Mouse (Mus musculus) lung, postnatal 0 days (tissue): ENCODE data around the gene Cacna1s. TPM values are rescaled to one million over a fixed set of nuclear protein-coding genes. Genes with fewer than 3 reads are reported as not detected.

ENCODE experiments used
- ATAC-seq: fragments of 200-750 bp; cut with Nextera tagmentation; 2 replicates; pipeline ENCODE4 v1.8.0; 2017; ENCODE audit warnings: moderate library complexity
- DNase-seq: peaks from one replicate; pipeline ENCODE4 v3.0.0-alpha.2; 2016; ENCODE audit warnings: low spot score
- H3K27ac ChIP-seq: fragments of 300-500 bp; sonication (generic); 2 replicates; pipeline ENCODE4 v1.5.1; 2014; ENCODE audit warnings: antibody characterized with exemption, mild to moderate bottlenecking, low read length, mixed read lengths
- H3K27me3 ChIP-seq: fragments of 300-500 bp; sonication (generic); replicated peaks from 2 replicates; pipeline ENCODE4 v1.6.1; 2014; ENCODE audit warnings: low read length, mixed read lengths; ENCODE audit not compliant: insufficient read depth
- H3K36me3 ChIP-seq: fragments of 300-500 bp; sonication (generic); 2 replicates; pipeline ENCODE4 v1.6.1; 2014; ENCODE audit warnings: low read length, mixed read lengths; ENCODE audit not compliant: insufficient read depth
- H3K4me1 ChIP-seq: fragments of 300-500 bp; sonication (generic); 2 replicates; pipeline ENCODE4 v1.6.1; 2014; ENCODE audit warnings: antibody characterized with exemption, low read depth, low read length, mixed read lengths; ENCODE audit not compliant: insufficient read depth
- H3K4me2 ChIP-seq: fragments of 300-500 bp; sonication (generic); replicated peaks from 2 replicates; pipeline ENCODE4 v1.6.1; 2014; ENCODE audit warnings: low read depth, mild to moderate bottlenecking, low read length, moderate library complexity, mixed read lengths
- H3K4me3 ChIP-seq: fragments of 300-500 bp; sonication (generic); 2 replicates; pipeline ENCODE4 v1.5.1; 2014; ENCODE audit warnings: low read depth, low read length
- H3K9ac ChIP-seq: fragments of 300-500 bp; sonication (generic); replicated peaks from 2 replicates; pipeline ENCODE4 v1.6.1; 2014; ENCODE audit warnings: low read depth, mild to moderate bottlenecking
- H3K9me3 ChIP-seq: fragments of 300-500 bp; sonication (generic); 2 replicates; pipeline ENCODE4 v1.6.1; 2016; ENCODE audit warnings: low read length, mixed read lengths
- CTCF ChIP-seq: IDR thresholded peaks from 2 replicates; pipeline ENCODE4 v1.5.1; 2016; ENCODE audit warnings: antibody characterized with exemption, mild to moderate bottlenecking
- EP300 ChIP-seq: IDR thresholded peaks from 2 replicates; pipeline ENCODE4 v1.6.1; 2016; ENCODE audit warnings: antibody characterized with exemption, mild to moderate bottlenecking, control low read depth
- WGBS: fragments of 180-500 bp; shearing (Covaris S2); extraction: QIAGEN DNeasy Blood & Tissue Kit; methylation state at CpG from one replicate; pipeline ENCODE4 v1.1.7; 2014; 5-methylcytosine and 5-hydroxymethylcytosine counted together
- polyA plus RNA-seq: library from polyadenylated mRNA; unstranded; fragments of >200 nt; fragmentation: Nextera tagmentation; extraction: Ambion mirVana; gene quantifications from 2 replicates; pipeline ENCODE4 v1.2.1, GENCODE M21; 2015

Gene Cacna1s
- polyA plus RNA-seq, 1 experiment from 2014 or later: 1.6 TPM

GRCm38 (mm10) chr1:136156304-136156703 is 103.8 kb downstream of the Cacna1s start:
- ATAC-seq: no peak
- Histone ChIP-seq H3K9me3 (no peaks in the 10 kb centered on the region), H3K4me3 (no peak overlapping the region), H3K27me3 (no peaks in the 10 kb centered on the region), H3K4me2 (no peak overlapping the region), H3K36me3 (no peaks in the 10 kb centered on the region), H3K27ac (no peak overlapping the region), H3K9ac (no peak overlapping the region), H3K4me1 (no peaks in the 10 kb centered on the region)
- no peak for DNase-seq
- no peak for TF ChIP-seq EP300
- 0 out of 2 replicates have a peak, but pooled peaks have one; percentile 8 for TF ChIP-seq CTCF
- 94% methylated on average over 4 of the region's 4 CpGs for WGBS

- WGBS: 95% methylated on average over 4 of the region's 4 CpGs
- H3K9me3 ChIP-seq: no peaks in the 10 kb centered on the region
- H3K4me2 ChIP-seq: no peak overlapping the region
Measured at GRCm38 (mm10) chr1:136156951-136157350, 104.4 kb downstream of the Cacna1s start.

GRCm38 (mm10) chr1:136159830-136160229 is 107.3 kb downstream of the Cacna1s start:
- peak; percentile 22; the same call in 1 of the 2 replicates for TF ChIP-seq CTCF
- no peak for TF ChIP-seq EP300
- H3K4me2 ChIP-seq: no peak overlapping the region
- H3K4me1 ChIP-seq: no peaks in the 10 kb centered on the region
- H3K27me3 ChIP-seq: no peaks in the 10 kb centered on the region
- no peaks in the 10 kb centered on the region for H3K9me3 ChIP-seq
- 52% methylated on average over 12 of the region's 12 CpGs for WGBS
- no peak overlapping the region for H3K27ac ChIP-seq
- ATAC-seq: no peak
- no peak for DNase-seq
- no peak overlapping the region for H3K9ac ChIP-seq
- no peaks in the 10 kb centered on the region for H3K36me3 ChIP-seq
- H3K4me3 ChIP-seq: no peak overlapping the region

More at GRCm38 (mm10) chr1:136156951-136157350, 104.4 kb downstream of the Cacna1s start:
- ATAC-seq (no peak), DNase-seq (no peak)
- no peaks in the 10 kb centered on the region for H3K4me1 ChIP-seq
- no peaks in the 10 kb centered on the region for H3K36me3 ChIP-seq
- H3K9ac ChIP-seq: no peak overlapping the region
- TF ChIP-seq CTCF: no peak
- TF ChIP-seq EP300: no peak
- H3K27ac ChIP-seq: no peak overlapping the region
- no peaks in the 10 kb centered on the region for H3K27me3 ChIP-seq
- H3K4me3 ChIP-seq: no peak overlapping the region

GRCm38 (mm10) chr1:136160297-136160696 is 107.7 kb downstream of the Cacna1s start:
- Histone ChIP-seq H3K4me2 (no peak overlapping the region), H3K4me3 (no peak overlapping the region), H3K27me3 (no peaks in the 10 kb centered on the region), H3K36me3 (no peaks in the 10 kb centered on the region), H3K27ac (no peak overlapping the region), H3K9ac (no peak overlapping the region), H3K4me1 (no peaks in the 10 kb centered on the region), H3K9me3 (no peaks in the 10 kb centered on the region)
- DNase-seq: no peak
- WGBS: 85% methylated on average over 12 of the region's 12 CpGs
- TF ChIP-seq CTCF (no peak), EP300 (no peak)
- no peak for ATAC-seq

DNA sequence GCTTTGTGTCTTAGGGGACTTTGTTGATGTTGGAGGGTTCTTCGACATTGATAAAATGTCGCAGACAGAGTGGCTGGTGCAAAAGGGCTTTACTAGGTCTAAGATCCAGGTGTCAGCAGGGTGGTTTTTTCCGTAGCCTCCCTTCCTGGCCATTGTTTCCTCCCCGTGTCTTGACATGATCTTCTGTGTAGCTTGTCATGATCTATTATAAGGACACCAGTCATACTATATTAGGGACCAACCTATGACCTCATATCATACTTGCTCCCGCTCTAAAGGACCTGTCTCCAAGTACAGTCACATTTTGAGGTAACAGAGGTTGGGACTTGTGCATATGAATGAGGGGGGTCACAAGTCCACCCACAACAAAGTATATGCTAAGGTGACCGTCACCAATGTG is 108.4 kb downstream of the Cacna1s start:
- no peak overlapping the region for H3K9ac ChIP-seq
- H3K4me3 ChIP-seq: no peak overlapping the region
- DNase-seq (no peak), ATAC-seq (no peak)
- no peaks in the 10 kb centered on the region for H3K27me3 ChIP-seq
- H3K4me1 ChIP-seq: no peaks in the 10 kb centered on the region
- H3K9me3 ChIP-seq: no peaks in the 10 kb centered on the region
- no peak overlapping the region for H3K27ac ChIP-seq
- H3K4me2 ChIP-seq: no peak overlapping the region
- TF ChIP-seq CTCF (no peak), EP300 (no peak)
- 84% methylated on average over 6 of the region's 6 CpGs for WGBS
- H3K36me3 ChIP-seq: no peaks in the 10 kb centered on the region

DNA sequence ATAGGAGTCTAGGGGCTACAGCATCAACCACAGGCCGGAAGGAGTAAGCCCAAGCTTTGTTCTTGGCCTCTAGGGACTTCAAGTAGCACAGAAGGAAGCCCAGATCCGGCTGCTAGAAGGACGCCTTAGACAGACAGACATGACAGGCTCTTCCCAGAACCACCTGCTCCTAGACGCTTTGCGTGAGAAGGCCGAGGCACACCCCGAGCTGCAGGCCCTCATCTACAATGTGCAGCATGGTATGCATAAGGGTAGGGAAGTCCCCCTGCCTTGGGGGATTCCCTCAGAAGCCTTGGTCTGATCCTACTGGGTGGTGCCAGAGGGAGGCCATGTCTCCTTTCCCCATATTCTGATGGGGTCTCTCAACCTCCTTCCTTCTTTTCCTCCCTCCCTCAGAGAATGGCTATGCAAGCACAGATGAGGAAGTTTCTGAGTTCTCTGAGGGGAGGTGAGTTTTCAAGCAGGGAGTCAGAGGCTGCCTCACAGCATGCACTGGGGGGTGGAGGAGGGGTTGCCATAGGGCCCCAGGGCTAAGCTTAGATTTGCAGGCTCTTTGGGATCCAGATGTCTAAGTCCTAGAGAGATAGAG is 108.9 kb downstream of the Cacna1s start:
- no peak overlapping the region for H3K27ac ChIP-seq
- H3K9me3 ChIP-seq: no peaks in the 10 kb centered on the region
- no peak overlapping the region for H3K4me2 ChIP-seq
- H3K9ac ChIP-seq: no peak overlapping the region
- DNase-seq (no peak), ATAC-seq (no peak)
- H3K36me3 ChIP-seq: no peaks in the 10 kb centered on the region
- WGBS: 86% methylated on average over 7 of the region's 7 CpGs
- H3K27me3 ChIP-seq: no peaks in the 10 kb centered on the region
- no peak overlapping the region for H3K4me3 ChIP-seq
- TF ChIP-seq EP300 (no peak), CTCF (no peak)
- H3K4me1 ChIP-seq: no peaks in the 10 kb centered on the region

- Histone ChIP-seq H3K4me1 (no peaks in the 10 kb centered on the region), H3K4me2 (no peak overlapping the region), H3K27ac (no peak overlapping the region), H3K4me3 (no peak overlapping the region), H3K36me3 (no peaks in the 10 kb centered on the region), H3K27me3 (no peaks in the 10 kb centered on the region), H3K9me3 (no peaks in the 10 kb centered on the region), H3K9ac (no peak overlapping the region)
- no peak for DNase-seq
- no peak for TF ChIP-seq EP300
- no peak for TF ChIP-seq CTCF
- 64% methylated on average over 2 of the region's 2 CpGs for WGBS
- ATAC-seq: no peak
Measured at GRCm38 (mm10) chr1:136165436-136165835, 112.9 kb downstream of the Cacna1s start.
